Mouse (Mus musculus) forebrain, embryonic 16.5 days (tissue): ENCODE measurements around the gene Mrpl1. TPM values are rescaled to one million over a fixed set of nuclear protein-coding genes. Genes with fewer than 3 reads are reported as not detected.

ENCODE experiments used
- ATAC-seq: fragments of 200-750 bp; cut with Nextera tagmentation; 2 replicates; pipeline ENCODE4 v1.8.0; 2017; ENCODE audit warnings: mild to moderate bottlenecking, moderate library complexity
- H3K27ac ChIP-seq: fragments of 300-500 bp; sonication (generic); 2 replicates; pipeline ENCODE4 v1.5.1; 2014; ENCODE audit warnings: low read length, control low read depth
- H3K27me3 ChIP-seq: fragments of 300-500 bp; sonication (generic); replicated peaks from 2 replicates; pipeline ENCODE4 v1.6.1; 2014; ENCODE audit warnings: low read length; ENCODE audit not compliant: control insufficient read depth, insufficient read depth
- H3K36me3 ChIP-seq: fragments of 300-500 bp; sonication (generic); 2 replicates; pipeline ENCODE4 v1.6.1; 2014; ENCODE audit not compliant: control insufficient read depth, insufficient read depth
- H3K4me1 ChIP-seq: fragments of 300-500 bp; sonication (generic); replicated peaks from 2 replicates; pipeline ENCODE4 v1.6.1; 2014; ENCODE audit warnings: low read length; ENCODE audit not compliant: control insufficient read depth, insufficient read depth
- H3K4me2 ChIP-seq: fragments of 300-500 bp; sonication (generic); 2 replicates; pipeline ENCODE4 v1.6.1; 2014; ENCODE audit warnings: mild to moderate bottlenecking, low read length, control low read depth
- H3K4me3 ChIP-seq: fragments of 300-500 bp; sonication (generic); replicated peaks from 2 replicates; pipeline ENCODE4 v1.5.1; 2014; ENCODE audit warnings: mild to moderate bottlenecking, low read length, control low read depth
- H3K9ac ChIP-seq: fragments of 300-500 bp; sonication (generic); replicated peaks from 2 replicates; pipeline ENCODE4 v1.6.1; 2014; ENCODE audit warnings: low read depth, low read length, control low read depth
- H3K9me3 ChIP-seq: fragments of 300-500 bp; sonication (generic); 2 replicates; pipeline ENCODE4 v1.6.1; 2016; ENCODE audit warnings: low read length; ENCODE audit not compliant: control insufficient read depth
- WGBS: fragments of 180-500 bp; shearing (Covaris S2); extraction: QIAGEN DNeasy Blood & Tissue Kit; methylation state at CpG from one replicate; pipeline ENCODE4 v1.1.7; 2014; 5-methylcytosine and 5-hydroxymethylcytosine counted together
- polyA plus RNA-seq: library from polyadenylated mRNA; unstranded; fragments of >200 nt; fragmentation: Nextera tagmentation; extraction: Ambion mirVana; gene quantifications from 2 replicates; pipeline ENCODE4 v1.2.1, GENCODE M21; 2015

Mrpl1 gene
- polyA plus RNA-seq: 16.9 and 20.7 TPM in 2 replicates

DNA sequence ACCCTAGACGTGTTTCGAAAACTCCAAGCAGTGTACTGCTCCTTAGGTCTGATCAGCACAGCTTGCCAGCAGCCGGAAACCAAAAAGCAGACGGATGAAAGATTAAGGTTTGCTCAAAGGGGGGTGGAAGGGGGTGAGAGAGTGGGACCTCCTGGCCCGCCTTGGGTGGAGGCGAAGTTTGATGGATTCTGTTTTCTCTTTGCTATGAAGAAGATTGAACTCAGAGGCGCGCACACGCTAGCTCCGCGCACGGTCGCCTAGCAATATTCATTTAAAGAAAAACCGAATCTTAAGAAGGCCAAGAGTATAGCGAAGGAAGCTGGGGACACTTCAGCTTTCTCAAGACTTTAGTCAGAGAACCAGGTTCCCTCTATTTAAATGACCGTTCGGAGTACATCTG lies at the start of gene Mrpl1:
Mrpl1 (plus strand) TSS at position 35 of the 400 bp plus-strand sequence.
- peaks cover 14% of the 10 kb centered on the region for H3K4me1 ChIP-seq
- H3K9me3 ChIP-seq: no peaks in the 10 kb centered on the region
- peak; percentile 69 for ATAC-seq
- 1% methylated on average over 17 of the region's 17 CpGs for WGBS
- H3K4me3 ChIP-seq: peak within 1 kb of the TSS; percentile 62
- H3K36me3 ChIP-seq: peaks cover 5% of the 10 kb centered on the region; the same call in 1 of the 2 replicates
- peak within 1 kb of the TSS; percentile 73 for H3K9ac ChIP-seq
- peak within 1 kb of the TSS; percentile 87 for H3K4me2 ChIP-seq
- peak within 1 kb of the TSS; percentile 75; the same call in 1 of the 2 replicates for H3K27ac ChIP-seq
- H3K27me3 ChIP-seq: no peaks in the 10 kb centered on the region

DNA sequence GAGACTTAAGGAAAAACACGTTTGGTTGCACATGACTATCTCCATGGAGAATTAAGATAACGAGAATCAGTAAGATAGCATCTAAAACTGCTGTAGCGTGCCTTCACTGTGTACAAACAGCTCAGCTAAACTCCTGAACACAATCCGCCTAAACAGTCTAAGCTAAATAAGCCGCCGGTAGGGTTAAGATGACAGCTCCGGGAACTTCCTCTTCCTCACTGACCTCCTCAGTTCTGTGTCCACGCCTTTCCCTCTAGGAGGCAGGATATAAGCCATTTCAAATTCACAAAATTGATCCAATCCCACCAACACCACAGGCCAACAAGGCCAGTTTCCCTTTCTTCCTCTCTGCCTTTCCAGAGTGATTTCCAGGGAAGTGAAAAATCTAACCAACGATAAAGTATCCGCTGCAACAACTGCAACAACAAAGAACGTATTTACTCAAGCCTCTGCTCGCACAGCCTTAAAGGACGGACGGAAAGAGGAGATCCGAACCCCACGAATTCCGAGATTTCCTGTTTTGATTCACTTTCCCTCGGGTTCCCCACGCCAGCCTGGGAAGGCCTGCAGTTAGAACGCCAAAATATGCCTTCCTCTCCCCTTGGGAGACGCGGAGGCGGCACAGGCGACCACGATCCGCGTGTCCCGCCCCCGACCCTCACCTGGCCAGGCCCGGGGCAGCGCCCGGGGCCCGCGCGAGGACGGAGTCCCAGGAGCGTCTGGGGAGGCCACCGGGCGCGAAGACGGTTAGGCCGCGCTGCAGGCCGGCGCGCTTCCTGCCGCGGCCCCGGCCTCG lies 48.6 kb upstream of the Mrpl1 start:
- no peaks in the 10 kb centered on the region for H3K36me3 ChIP-seq
- peak; percentile 0; the same call in 1 of the 2 replicates for ATAC-seq
- H3K9me3 ChIP-seq: no peaks in the 10 kb centered on the region
- H3K27me3 ChIP-seq: no peaks in the 10 kb centered on the region
- peak overlapping the region; percentile 64 for H3K4me2 ChIP-seq
- WGBS: under 1% methylated on average over 40 of the region's 50 CpGs
- H3K4me1 ChIP-seq: peaks cover 14% of the 10 kb centered on the region
- peak overlapping the region; percentile 95 for H3K4me3 ChIP-seq
- H3K9ac ChIP-seq: peak overlapping the region; percentile 97
- H3K27ac ChIP-seq: peak overlapping the region; percentile 99

DNA sequence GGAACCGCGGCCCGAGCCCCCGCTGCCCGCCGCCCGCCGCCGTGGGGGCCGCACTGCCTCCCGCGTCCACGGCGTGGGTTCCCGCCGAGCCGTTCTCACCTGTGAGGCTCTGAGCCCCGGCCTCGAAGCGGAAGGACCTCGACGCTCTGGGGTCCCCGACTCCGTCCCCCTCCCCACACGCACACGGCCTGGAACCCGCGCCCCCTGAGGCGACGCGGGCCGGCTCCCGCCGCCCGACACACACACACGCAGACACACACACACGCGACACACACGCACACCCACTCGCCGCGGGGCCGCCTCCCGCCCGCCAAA lies 48.1 kb upstream of the Mrpl1 start:
- WGBS: 1% methylated on average over 40 of the region's 45 CpGs
- peak; percentile 18 for ATAC-seq

DNA sequence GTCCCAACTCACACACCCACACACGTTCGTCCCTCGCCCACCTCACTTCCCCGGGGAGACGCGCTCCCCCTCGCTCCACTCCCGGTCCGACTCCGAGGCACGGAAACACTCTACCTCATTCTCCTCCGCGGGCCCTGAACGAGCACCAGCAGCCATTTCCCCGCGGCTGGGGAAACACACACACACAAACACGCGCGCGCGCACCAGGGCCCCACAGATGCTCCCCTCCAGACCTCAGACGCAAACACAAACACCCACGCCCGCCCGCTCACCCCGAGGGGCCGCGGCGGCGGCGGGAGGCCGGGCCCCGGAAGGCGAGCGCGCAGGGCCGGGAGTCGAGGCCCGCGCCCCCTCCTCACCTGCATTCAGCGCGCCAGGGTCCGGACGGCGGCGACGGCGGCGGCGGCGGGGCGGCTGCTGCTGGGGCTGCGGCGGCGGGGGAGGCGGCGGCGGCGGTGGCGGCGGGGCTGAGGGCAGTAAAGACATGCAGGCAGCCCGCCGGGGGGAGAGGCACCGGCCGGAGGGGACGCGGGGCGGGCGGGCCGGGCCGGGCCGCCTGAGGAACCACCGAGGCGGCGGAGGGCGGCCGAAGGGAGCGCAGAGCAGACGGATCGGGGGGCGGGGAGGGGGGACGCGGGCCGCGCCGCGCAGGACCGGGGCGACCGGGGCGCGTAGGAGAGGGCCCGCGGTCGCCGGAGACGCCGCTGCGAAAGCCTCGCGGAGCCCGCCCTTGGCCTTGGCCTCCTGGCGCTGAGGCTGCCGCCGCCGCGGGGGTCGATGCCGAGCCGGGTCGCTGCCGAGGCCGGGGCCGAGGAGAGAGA lies 47.5 kb upstream of the Mrpl1 start:
- Histone ChIP-seq H3K4me3 (peak overlapping the region; percentile 95), H3K27me3 (no peaks in the 10 kb centered on the region), H3K27ac (peak overlapping the region; percentile 99), H3K36me3 (no peaks in the 10 kb centered on the region), H3K9me3 (no peaks in the 10 kb centered on the region), H3K9ac (peak overlapping the region; percentile 97), H3K4me2 (peak overlapping the region; percentile 64), H3K4me1 (peaks cover 14% of the 10 kb centered on the region)
- WGBS: under 1% methylated on average over 63 of the region's 114 CpGs
- peak; percentile 57 for ATAC-seq

More for the DNA sequence above, 48.1 kb upstream of the Mrpl1 start:
- H3K4me1 ChIP-seq: peaks cover 14% of the 10 kb centered on the region
- H3K27me3 ChIP-seq: no peaks in the 10 kb centered on the region
- peak overlapping the region; percentile 97 for H3K9ac ChIP-seq
- H3K36me3 ChIP-seq: no peaks in the 10 kb centered on the region
- no peaks in the 10 kb centered on the region for H3K9me3 ChIP-seq
- H3K4me3 ChIP-seq: peak overlapping the region; percentile 95
- peak overlapping the region; percentile 64 for H3K4me2 ChIP-seq
- H3K27ac ChIP-seq: peak overlapping the region; percentile 99

DNA sequence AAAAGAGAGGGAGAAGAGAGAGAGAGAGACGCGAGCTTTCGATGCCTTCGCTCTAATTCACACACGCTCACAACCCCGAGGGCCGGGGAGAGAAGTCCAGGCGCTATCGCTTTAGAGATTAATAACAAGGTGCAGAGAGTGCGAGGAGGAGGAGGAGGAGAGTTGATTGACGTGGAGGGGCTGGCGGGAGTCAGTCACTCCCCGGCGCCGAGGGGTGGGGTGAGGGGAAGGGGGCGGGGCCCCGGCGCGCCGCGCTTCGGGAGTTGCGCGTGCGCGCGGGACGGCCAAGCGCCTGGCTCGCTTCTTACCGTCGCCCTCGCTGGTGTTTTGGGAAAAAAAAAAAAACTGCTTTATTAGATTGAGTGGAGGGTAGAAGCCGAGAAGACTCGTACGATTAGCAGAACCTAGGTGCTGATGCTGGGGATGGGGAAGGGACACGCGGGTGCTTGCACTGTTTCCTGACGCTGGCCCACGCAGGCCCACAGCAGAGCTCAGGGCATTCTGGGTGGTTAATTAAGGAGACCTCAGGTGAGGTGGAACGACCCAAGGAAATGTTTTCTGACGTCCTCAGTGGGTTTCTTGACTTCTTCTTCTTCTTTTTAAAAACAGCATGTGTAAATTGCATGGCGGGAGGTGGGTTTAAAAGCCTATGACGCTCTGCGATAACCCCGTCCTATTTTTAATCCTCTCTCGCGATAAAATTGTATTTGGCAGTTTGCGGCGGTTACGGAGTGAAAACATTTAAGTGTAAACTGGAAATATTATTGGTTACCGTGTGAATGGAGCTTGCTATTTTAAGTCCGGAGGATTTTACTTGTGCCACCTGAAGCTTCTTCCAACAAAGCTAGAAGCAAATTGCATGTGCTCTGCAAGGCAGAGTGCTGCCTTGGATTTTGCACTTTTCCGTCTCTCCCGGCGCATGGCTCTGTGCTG lies 46.6 kb upstream of the Mrpl1 start:
- peak overlapping the region; percentile 97 for H3K9ac ChIP-seq
- H3K27me3 ChIP-seq: no peaks in the 10 kb centered on the region
- no peaks in the 10 kb centered on the region for H3K36me3 ChIP-seq
- H3K4me2 ChIP-seq: peak overlapping the region; percentile 70
- no peaks in the 10 kb centered on the region for H3K9me3 ChIP-seq
- H3K27ac ChIP-seq: peak overlapping the region; percentile 99
- under 1% methylated on average over 56 of the region's 56 CpGs for WGBS
- H3K4me3 ChIP-seq: peak overlapping the region; percentile 95
- peaks cover 14% of the 10 kb centered on the region for H3K4me1 ChIP-seq
- peak; percentile 89 for ATAC-seq

DNA sequence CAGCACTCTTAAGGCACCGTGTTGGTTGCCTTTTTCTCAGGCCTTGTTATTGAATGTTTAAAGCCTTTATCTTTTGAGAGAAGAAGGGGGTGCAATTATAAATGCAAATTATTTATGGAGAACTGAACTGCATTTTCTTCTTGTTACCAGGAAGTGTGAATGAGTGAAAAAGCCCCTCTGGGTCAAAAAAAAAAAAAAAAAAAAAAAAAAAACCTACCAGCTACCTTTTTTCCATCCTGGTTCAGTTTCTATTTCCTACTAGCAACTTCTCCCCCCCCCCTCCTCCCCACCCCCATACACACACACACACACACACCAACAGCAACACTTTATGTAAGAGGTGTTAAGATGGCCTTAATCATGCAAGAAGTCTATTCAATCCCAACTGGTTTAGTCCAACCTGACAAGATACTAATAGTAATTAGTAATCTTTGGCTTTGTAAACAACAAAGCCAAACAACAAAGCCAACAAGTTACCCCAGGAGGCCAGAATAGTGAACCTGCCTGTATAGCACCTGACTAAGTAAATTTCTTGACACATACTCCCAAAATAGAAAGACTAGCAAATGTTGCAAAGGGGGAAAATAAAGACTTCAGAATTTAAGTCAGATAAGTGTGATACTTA lies 45.8 kb upstream of the Mrpl1 start:
- Histone ChIP-seq H3K27me3 (no peaks in the 10 kb centered on the region), H3K36me3 (no peaks in the 10 kb centered on the region), H3K4me3 (peak overlapping the region; percentile 95), H3K4me1 (peaks cover 14% of the 10 kb centered on the region), H3K27ac (peak overlapping the region; percentile 99), H3K4me2 (peak overlapping the region; percentile 70), H3K9ac (peak overlapping the region; percentile 97), H3K9me3 (no peaks in the 10 kb centered on the region)
- WGBS: 0% methylated on average over 1 of the region's 1 CpGs
- no peak for ATAC-seq

DNA sequence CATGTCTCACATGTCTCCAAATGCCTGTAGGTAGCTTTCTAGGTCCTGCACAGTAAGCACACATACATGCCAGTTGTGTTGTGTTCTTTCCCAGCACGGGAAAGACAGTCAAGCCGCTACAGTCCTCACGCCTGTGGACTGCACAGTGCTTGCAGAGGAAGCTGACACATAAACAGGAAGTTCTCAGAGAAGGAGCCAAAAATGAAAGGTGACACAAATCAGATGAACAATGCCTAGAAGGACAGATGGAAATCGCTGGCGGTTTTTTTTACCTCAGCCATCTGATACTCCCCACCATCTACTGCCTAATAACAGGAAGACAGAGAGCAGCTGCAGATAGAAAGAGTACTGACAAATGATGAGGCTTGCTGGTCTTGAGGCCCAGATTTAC lies 45.3 kb upstream of the Mrpl1 start, which contains the start of gene Cnot6l:
Cnot6l (minus strand) TSS at position 151 of the 391 bp plus-strand sequence.
- WGBS: 48% methylated on average over 5 of the region's 5 CpGs
- Histone ChIP-seq H3K36me3 (no peaks in the 10 kb centered on the region), H3K4me1 (peaks cover 14% of the 10 kb centered on the region), H3K27ac (peak within 1 kb of the TSS; percentile 99), H3K9me3 (no peaks in the 10 kb centered on the region), H3K4me2 (peak within 1 kb of the TSS; percentile 70), H3K9ac (peak within 1 kb of the TSS; percentile 97), H3K4me3 (peak within 1 kb of the TSS; percentile 95), H3K27me3 (no peaks in the 10 kb centered on the region)
- no peak for ATAC-seq

DNA sequence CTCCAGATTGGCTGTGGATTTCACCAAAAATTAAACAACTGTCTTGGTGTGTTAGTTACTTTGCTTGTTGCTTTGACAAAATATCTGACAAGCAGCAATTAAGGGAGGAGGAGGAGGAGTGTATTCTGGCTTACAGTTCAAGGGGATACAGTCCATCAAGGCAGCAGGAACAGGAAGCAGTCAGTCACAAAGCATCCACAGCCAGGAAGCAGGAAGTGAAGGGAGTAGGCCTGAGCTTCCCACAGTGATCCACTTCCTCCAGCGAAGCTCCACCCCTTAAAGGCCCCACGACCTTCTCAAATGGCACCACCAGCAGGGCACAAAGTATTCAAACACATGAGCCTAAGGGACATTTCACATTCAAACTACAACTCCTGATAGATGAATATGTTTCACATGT lies 42.5 kb upstream of the Mrpl1 start:
- ATAC-seq: no peak
- no peaks in the 10 kb centered on the region for H3K27me3 ChIP-seq
- no peak overlapping the region for H3K27ac ChIP-seq
- H3K4me3 ChIP-seq: no peak overlapping the region
- 93% methylated on average over 2 of the region's 2 CpGs for WGBS
- H3K4me1 ChIP-seq: peaks cover 6% of the 10 kb centered on the region
- H3K9me3 ChIP-seq: no peaks in the 10 kb centered on the region
- H3K9ac ChIP-seq: no peak overlapping the region
- no peak overlapping the region for H3K4me2 ChIP-seq
- no peaks in the 10 kb centered on the region for H3K36me3 ChIP-seq
